Mouse (Mus musculus) retina, embryonic 14.5 days (tissue): Measurements from ENCODE around the gene Ino80.

Experiments
- DNase-seq: peaks from one replicate; pipeline ENCODE4 v3.0.0-alpha.2; 2015; ENCODE audit warnings: low spot score

The Ino80 gene

DNA sequence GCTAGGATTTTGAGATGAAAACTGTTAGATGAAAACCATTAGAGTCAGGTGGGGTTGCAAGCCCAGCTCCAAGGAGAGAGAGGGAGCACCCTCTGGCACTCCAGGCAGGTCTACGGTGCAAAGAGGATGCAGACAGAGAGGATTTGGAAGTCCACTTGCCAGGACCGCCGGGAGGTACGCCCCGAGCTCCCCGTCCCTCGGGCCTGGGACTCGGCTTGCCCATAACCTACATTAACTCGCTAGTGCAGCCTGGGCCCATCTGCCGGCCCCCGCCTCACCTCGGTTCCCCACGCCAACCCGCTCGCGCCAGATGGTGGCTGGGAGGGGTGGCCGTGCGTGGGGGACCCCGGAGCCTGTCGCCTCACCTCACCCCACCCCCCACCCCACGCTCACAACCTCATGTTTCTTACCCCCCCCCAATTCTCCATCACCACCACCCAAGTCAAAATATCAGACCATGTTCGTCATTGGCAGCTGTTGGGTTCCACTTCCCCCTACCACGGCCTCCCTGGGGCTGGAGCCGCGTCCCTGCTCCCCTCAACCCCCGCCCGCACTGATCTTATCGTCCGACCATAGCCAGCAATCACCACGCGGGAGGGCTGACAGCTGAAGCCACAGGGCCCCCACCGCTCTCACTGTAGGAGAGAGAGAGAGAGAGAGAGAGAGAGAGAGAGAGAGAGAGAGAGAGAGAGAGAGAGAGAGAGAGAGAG lies 153.5 kb downstream of the Ino80 start:
- peak; percentile 57 for DNase-seq
